Mouse (Mus musculus) brain, embryonic 18.5 days (tissue): ENCODE data around the gene Gpank1.

Source experiments
- DNase-seq: peaks from one replicate; pipeline ENCODE4 v3.0.0-alpha.2; 2012; ENCODE audit warnings: low read depth, low spot score

The Gpank1 gene

DNA sequence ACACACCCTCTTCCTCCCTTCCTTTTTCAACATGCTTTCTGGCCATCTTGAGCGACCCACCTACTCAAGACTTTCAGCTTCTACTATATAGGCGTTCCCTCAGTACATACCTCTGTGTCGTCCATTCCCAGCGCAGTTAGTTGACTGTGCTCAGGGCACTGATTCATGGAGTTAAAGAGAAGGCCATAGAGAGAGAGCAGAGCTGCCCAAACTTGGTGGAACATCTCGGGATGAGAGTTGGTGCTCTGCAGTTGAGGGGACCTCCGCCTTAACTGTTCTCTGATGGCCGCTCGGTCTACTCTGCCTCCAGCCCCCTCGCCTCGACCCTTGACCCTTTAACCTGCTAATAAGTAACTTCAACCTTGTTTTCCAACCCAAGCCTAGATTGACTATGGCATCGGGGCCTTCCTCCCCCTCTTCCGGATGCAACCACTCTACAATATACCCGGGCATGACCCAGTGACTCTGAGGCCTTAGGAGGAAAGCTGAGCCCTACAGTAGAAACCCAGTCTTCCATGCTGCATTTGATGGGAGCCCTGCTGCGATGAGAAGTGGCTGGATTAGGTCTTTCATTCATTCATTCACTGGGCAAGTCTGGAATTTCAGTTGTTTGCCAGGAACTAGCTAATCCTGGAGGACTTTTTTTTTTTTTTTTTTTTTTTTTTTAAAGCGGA is 10.4 kb downstream of the Gpank1 start, which contains the start of gene Apom:
Gene Apom, minus strand, starts transcription at position 551 of the 674 bp plus-strand sequence.
- DNase-seq, result no peak

DNA sequence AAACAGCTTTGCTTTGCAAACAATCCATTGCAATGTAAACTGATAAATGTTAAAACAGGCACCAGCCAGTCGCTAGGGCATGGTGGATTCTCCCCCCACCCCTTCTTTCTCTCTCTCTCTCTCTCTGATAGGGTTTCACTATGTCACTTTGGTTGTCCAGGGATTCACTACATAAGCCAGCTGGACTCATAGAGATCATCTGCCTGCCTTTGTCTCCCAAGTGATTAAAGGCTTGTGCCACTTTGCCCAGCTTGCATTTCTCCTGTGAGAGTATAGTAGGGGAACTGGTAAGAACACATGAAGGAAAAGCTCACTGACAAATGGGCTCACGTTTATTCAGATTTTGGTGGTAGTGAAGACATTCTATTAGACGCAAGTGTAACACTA is 10.9 kb downstream of the Gpank1 start:
- no peak for DNase-seq

DNA sequence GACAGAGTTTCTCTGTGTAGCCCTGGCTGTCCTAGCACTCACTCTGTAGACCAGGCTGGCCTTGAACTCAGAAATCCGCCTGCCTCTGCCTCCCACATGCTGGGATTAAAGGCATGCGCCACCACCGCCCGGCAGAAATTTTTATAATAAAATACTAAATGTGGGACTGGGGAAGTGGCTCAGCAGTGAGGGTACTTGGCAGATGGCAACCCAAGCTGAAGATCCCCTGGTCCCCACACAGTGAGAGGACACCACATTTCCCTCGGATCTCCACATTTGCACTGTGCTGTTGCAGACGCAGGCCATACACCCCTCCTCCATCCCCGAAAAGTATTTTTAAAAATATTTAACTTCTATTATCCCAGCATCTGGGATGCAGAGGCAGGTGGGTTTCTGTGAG is 12.3 kb downstream of the Gpank1 start:
- no peak for DNase-seq

DNA sequence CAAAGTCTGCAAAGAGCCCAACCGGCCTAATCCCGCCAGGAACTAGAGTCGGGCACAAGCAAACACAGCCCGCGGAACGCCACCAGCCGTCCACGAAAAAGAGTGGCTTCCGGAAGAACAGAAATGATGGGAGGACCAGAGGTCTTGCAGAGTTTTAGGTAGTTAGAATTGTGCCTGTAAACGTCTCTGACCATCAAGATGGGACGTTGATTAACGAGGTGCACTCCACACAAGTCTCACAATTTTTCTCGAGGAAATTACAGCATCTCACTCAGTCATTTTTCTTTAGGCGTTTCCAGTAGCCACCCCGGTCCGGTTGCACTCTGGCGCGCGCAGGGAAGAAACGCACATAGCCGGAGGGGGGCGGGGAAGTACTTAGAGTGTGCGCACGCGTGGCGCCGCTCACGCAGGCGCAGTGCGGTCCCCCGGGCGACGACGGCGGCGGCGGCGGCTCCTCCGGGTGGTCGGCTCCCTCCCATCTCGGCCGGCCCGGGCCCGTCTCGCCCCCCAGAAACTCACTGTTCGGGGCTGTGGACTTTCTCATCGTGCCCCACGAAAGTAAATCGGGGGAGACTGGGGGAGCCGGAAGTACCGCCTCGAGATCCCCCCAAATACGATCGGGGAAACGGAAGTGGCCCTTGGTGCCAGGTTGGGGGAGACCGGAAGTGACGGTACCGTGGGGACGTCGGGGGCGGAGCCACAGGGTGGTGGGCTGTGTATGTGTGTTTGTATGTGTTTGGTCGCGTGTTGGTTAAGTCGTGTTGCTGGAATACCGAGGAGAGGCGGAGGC is 13.7 kb downstream of the Gpank1 start, which contains the start of gene Bag6:
Gene Bag6, plus strand, starts transcription at position 378 of the 790 bp plus-strand sequence.
- DNase-seq, result peak; percentile 92

DNA sequence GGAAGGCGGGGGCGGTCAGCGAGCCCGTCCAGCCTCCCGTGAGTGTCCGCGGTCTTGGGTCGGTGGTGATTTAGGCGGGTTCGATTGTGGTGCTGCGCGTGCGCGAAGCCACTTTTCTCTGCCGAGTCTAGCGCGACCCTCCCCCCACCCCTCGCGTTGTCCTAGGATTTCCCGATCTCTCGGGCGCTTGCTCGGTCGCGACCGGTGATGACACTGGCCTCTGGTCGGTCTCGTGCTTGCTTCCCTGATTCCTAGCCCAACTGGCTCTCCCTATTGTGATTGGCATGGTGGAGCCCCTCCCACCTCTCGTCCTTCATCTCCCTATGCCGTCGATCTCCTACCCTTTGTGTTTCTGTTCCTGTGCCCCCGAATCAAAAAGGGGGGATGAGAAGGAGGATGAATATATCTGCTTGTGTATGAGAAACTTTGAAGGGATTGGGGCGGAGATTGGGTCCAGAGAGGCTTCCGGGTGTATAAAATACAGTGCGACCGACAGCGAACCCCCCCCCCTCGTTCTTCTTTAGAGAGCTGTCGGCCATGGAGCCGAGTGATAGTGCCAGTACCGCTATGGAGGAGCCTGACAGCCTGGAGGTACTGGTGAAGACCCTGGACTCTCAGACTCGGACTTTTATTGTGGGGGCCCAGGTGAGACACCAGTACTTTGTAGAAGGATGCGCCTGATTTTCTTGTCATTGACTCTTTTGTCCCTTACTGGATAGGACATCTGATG is 14.5 kb downstream of the Gpank1 start:
- DNase-seq, result no peak

DNA sequence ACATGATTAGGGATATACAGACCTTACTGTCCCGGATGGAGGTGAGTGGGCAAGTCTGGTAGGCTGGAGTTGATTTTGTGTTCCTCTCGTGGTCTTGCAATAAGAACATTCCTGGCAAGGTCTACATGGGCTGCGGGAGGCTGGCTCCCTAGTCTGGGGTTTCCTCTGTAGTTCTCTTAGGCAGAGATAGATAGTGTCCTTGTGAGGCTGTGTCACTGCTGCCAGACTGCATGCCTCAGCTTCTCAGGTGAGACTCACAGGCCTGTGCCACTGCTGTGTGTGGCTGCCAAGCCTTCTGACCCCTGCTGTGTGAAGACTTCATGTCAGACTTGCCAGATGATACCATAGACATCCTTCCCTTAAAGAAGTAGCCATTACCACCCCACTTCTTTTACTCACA is 18.0 kb downstream of the Gpank1 start:
- DNase-seq, result no peak

DNA sequence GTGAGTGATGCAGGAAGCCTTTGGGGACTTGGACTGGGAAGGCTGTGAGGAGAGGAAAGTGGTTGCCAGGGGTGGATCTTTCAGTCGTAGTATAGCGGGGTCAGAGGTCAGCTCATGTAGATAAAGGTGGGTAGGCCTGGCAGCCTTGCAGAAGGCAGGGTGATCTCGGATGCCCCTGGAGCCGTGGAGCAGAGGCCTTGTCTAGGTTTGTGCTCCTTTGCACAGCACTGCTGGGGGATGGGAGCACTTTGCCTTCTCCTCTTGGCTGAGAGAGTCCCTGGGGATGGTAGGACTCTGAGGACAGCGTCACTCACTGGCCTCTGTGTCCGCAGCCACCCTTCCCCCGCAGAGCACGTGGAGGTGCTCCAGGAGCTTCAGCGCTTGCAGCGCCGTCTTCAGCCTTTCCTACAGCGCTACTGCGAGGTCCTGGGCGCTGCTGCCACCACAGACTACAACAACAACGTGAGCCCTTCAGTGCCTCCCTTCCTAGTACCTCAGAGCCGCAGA is 19.3 kb downstream of the Gpank1 start:
- DNase-seq, result no peak

DNA sequence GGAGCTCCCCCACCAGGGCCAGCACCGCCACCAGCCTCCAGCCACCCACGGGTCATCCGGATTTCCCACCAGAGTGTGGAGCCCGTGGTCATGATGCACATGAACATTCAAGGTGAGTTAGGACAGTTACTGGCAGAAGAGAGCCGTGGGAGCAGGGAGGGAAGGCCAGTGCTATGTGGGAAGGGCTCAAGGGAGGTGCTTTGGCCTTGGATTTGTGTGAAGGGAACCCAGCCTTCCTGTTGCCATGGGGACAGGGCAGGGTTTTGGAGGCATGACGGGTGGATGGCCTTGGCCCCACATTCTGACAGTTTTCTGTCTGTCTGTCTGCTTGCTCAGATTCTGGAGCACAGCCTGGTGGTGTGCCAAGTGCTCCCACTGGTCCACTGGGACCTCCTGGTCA is 20.7 kb downstream of the Gpank1 start:
- no peak for DNase-seq

DNA sequence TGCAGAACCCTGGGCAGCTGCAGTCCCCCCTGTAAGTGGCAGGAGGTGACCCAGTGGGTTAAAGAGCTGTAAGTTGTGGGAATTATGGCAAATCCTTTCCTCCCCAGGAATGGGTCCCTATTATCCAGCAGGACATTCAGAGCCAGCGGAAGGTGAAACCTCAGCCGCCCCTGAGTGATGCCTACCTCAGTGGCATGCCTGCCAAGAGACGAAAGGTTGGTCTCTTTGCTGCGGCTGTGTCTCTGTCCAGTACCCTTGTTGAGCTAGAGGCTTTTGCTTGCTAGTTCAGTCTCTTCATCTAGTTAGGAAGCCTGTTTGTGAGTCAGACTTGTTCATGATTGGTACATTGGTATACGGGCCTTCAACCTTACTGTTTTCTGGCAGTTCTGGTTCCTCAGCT is 24.9 kb downstream of the Gpank1 start:
- DNase-seq, result no peak

DNA sequence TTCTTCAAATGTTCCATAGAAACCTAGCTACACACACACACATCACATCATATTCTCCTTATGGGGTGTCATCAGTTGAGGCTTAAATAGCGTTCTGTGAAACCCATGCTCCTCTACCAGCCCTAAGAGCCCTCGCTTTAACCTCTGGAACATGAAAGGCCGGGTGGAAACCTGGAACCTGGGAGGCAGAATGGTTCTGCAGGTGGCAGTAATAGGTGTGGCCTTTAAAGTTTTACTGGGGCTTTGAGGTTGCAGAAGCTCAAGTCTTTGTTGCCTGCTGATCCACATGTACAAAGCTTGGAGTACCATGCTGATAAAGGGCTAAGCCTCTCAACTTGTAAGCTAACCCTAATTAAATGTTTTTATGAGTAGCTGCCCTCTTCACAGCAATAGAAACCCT is 26.1 kb downstream of the Gpank1 start:
- DNase-seq, result no peak

DNA sequence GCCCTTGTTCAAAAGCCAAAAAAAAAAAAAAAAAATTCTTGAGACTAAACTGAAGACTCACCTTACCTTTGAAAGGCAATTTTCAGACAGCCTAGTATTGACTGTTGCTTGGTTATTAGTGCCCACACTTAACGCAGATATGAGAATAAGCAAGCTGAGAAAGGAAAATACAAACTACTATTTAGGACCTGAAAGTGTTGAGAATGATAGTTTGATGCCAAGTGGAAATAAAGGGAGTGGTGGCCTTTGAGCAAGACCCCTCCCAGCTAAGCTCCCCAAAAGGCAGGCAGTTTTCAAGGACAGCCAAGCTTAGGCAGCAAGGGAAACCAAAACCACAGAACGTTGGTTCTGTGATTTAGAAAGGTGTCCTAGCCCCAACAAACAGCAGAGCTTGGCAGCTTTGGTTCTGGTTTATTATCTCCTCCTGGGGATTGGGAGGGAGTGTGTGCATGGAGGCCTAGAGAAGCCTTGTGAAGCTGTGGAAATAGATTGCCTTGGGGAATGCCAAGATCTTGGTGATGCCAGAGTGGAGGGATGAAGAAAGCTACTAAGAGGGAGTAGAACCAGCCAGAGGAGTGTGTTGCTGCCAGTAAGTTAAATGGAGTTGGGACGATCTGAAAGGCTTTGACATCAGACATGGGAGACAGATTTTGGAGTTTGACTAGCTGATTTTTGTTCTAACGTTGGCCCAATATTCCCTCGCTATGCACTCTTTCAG is 26.8 kb downstream of the Gpank1 start:
- DNase-seq, result no peak

DNA sequence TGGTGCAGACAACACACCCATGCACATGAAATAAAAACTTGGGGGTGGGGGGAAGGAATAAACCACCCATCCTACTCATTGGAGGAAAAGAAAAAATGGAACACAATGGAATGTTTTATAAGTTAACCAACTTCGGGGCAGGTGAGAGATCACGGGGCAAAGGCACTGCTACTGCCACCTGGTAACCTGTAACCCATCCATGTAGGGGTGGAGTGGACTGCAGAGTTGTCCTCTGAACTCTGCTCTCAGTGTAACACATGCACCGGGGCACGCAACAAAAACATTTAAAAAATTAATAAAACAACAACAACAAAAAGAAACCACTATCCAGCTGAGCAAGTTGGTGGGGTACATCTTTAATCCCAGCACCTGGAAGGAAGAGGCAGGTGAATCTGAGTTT is 30.9 kb downstream of the Gpank1 start:
- DNase-seq, result no peak

DNA sequence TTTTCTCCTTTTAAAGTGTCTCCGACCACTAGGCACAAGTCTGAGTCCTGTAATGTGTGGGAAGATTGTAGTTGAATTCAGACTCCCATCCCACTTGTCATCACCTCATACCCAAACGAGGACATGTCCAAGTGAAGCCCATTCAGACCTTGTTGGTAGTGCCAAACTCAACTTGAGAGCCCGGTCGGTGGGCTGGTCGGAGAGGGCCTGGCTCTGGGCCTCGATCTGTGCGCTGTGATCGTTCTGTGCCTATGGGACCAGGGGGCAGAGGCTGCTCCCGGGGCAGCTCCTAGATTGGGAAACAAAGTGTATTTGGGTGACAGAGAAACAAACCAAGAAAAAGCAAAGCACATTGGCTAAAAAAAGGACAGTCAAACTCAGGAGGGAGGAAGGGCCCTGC is 31.8 kb downstream of the Gpank1 start:
- no peak for DNase-seq

DNA sequence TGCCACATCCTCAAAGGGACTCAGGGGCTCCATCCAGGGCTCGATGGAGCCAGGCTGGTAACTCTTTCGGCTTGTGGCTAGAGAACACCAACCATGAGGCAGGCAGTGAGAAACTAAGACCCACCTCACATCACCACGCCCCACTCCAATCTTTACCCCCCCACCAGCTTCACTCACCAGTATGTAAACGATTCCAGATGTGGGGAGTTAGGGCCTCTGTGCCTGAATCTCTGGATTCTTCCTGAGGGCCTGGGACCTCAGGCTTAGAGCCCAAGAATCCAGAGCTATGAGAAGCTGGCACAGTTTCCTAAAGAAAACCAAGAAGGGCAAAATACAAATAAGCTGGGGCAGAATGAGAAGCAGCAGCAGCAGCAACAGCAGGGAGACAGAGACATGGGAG is 32.7 kb downstream of the Gpank1 start:
- no peak for DNase-seq

DNA sequence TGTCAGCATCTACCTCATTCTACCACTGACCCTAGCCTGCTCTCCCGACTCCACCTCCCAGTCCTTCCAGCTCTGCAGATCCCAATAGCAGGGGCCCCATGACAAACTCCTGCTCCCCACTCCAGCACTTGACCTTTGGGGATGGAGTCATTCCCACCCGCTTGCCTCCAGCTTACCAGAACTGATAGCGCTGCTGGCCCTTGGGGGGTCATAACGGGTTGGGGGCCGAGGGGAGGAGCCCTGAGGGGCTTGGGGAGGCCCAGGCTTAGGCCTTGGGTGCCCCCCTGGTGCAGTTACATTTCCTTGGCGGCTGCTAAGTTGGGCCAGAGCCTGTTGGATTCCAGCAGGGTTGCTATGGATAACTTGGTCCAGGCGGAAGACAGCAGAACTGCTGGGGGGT is 33.4 kb downstream of the Gpank1 start:
- no peak for DNase-seq

DNA sequence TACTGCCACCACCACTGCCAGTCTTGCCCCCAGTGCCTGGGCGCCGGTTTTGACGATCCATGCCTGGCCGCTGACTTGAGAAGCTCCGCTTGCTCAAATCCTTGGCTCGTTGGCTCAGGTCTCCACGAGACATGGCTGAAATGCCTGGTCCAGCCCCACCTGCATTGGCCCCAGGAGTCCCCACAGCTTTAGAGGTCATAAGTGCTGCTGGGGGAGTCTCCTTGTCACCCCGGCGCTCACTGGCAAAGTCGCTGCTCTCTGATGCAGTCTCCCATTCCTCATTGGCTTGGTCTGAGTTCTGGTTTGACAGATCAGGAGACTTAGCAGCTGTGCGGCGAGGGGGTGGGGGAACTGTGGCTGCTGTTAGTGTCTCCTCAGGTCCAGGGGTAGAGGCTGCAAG is 34.2 kb downstream of the Gpank1 start:
- no peak for DNase-seq

DNA sequence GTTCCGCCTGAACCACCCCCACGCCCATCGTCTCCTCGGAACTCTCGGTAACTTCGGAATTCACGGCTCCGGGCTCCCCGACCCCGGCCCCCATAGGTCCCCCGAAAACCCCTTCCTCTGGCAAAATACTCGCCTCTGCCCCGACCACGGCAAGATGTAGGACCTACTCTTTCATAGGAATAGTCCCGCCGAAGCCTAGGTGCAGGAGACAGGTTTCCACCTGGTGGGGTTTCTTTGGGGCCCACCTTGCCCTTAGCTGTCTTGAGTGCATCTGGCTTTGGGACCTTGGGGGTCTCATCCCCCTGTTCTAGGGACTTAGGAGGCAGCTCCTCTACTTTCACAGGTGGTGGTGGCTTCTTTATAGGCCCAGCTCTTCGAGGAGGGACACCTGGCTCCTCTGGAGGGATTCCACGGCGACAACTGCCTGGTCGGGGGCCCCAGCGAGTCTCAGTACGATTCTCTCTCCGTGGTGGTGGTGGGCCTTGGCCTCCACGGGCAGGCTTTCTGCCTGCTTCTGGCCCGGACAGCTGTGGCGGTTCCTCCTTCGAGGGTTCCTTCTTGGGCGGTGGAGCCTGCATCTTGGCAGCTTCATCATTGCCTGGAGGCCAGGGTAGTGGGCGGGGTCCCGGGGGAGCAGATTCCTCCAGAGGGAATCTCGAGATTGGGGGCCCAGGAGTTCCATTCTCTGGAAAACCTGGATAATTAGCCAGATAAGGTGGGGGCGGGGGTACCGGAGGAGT is 35.4 kb downstream of the Gpank1 start:
- no peak for DNase-seq

DNA sequence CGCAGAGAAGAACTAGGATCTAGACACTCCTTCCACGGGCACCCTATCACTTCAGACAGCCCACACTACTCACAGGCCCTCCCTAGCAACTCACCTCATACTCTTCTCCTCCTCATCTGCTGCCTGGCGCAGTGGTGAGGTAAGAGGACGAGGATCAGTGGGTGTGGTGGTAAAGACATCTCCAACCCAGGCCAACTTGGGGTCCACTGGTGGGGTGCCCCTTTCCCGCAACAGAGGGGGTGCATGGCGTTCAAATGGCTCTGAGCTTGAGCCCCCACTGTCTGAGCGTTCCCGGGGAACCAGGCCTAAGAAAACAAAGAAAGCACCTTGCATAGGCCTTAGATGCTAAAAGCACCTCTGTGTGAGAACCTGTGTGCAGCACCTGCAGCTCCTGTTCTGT is 36.0 kb downstream of the Gpank1 start:
- no peak for DNase-seq

DNA sequence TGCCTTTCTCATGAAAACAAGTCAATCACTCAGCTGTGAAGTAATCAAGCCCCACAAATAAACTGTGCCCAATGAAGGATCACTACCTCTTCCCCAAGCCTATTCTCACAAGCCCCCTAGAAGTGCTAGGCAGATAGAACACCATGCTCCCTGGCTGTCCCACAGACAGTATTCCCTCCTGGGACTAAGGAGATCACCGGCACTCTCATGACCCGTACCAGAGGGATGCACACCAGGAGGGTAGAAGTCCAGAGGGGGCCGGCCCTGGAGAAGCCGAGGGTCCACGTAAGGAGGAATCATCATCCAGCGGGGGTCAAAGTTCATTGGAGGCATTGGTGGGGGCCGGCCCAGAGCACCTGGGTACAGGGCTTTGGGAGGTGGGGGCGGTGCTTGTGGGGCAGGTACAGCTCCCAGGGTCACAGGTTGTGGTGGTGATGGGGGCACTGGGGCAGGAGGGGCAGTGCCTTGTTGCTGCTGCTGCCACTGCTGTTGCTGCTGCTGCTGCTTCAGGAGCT is 36.5 kb downstream of the Gpank1 start:
- no peak for DNase-seq

DNA sequence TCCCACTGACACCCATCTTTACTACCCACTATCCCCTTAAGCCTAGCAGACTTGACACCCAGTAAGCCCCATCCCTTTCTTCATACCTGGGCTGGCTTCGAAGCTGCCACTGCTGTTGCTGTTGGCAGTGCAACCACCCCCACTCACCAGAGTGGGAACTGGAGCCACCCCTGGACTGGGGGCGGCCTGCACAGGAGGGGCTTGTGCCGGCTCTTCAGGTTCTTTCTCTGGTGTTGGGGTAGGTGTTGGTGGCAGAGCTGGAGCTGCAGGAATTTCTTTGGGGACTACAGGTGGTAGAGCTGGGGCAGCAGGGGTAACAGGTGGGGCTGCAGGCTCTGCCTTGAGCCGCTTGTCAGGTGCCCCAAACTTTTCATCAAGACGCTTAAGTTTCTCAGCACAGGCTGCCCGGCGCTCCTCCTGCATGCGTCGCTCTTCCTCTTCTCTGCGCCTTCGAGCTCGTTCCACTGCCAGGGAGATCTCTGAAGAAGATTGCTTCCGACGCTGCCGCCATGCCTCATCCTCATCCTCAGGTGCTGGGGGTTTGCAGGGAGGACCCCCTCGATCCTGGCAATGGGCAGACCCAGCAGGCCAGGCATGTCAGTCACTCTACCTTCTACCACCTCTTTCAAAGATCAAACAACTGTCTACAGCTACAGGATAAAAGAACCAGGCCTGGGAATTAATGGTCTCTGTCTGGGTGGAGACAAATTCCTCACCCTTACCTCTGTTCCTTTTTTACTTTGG is 37.8 kb downstream of the Gpank1 start:
- DNase-seq, result no peak
